Mouse (Mus musculus): ENCODE results near the gene Trmt1.

DNA sequence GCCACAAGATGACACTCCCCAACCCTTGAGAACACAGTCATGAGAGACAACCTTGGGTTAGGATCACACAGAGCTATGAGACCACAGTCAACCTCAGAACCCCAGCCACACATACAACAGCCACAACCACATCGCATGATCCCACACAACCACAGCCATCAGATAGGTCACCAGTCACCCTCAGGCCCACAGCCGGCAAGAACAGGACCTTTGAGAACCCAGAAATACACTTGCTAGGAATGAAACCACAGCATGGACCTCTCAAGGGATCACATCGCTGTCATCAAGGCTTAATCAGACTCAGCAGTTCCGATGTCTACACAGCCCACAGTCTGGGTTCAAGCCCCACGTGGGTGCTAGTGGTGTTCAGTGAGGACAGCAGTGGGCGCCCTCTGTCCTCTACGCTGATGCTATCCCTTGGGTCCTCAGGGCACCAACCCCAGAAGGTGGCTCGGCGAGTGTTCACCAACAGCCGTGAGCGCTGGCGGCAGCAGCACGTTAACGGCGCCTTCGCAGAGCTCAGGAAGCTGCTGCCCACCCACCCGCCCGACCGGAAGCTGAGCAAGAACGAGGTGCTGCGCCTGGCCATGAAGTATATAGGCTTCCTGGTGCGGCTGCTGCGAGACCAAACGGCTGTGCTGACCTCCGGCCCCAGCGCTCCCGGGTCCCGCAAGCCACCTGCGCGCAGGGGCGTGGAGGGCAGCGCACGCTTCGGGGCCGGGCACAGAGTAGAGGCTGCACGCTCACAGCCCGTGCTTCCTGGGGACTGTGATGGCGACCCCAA is 17.6 kb downstream of the Trmt1 start:
- TF ChIP-seq POLR2A (IDR thresholded peaks at IDR 0.05; ENCODE audit: extremely low read depth, insufficient read depth, low read length) (no peak), CTCF (IDR thresholded peaks at IDR 0.05; ENCODE audit: low read depth, low read length) (no peak)
